Mouse (Mus musculus) kidney, postnatal 4 days (tissue): ENCODE measurements around the gene March6.

Experiments
- DNase-seq, 2 experiments: peaks; one replicate each; pipeline ENCODE4 v3.0.0; 2021; ENCODE audit warnings: mixed read lengths in 2 of 2

Gene March6

DNA sequence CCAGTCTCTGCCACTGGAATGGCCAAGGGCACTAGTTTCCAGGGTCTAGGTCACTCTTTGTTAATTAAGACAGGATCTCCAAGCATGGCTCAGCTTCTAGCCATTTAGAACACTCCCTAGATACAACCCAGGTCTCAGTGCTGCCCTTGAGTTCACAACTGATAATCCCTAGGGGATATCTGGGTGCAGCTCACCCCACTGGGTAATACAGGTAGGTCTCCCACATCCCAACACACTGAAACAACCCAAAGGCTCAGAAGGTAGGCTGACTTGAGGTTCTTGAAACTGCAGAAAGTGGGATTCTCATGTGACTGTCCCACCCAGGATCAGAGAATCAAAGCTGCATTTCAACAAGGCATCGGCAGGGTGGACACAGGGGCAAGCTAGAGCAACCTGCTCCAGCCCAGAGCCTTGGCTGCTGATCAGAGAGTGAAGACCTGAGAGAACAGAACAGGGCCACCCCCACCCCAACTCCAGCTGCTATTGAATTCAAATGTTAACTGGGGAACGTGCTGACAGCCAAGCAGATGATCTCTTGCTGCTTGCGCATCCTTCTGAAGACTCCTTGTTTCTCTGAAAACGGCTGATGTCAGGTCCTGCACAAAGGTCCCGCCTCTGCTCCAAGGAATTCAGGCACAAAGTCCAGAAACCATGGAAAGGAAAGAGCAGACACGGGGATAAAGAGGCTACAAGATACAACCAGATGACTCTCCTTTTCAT is 116.5 kb downstream of the March6 start:
- peak in 1 of 2 experiments; percentile 39 for DNase-seq

DNA sequence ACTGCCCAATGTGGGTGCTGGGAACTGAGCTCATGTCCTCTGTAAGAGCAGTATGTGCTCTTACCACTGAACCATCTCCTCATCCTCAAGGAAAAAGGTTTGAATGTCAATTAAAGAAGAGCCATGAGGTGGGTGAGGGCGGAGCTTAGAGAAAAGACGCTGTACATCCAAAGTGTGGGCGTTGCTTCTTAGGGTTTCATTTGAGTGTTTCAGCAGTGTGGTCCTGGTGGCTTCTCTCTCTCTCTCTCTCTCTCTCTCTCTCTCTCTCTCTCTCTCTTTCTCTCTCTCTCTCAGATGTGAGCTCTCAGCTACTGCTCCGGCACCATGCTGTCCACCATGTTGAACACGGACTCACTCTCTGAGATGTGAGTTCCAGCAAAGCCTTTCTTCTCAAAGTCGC is 117.2 kb downstream of the March6 start:
- no peak for DNase-seq

GRCm38 (mm10) chr15:31412933-31413332 is 117.9 kb downstream of the March6 start:
- DNase-seq = peak; percentile 54 to 70

DNA sequence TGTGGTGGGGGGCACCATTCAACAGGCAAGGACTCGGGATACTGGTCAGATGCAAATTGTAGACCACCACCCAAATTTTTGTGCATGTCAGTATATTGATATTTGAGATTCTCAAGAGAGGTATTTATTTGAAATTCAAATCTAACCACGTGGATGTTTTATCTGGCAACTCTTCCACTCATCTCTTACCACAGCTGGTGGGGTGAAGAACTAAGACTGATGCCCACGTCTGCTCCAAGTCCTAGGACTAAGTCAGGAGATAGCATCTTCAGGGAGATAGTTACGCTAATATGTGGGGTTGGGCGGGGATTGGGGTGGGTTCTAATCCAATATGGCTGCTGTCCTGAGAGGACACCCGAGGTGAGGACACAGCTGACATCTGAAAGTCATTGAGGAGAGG is 118.4 kb downstream of the March6 start:
- DNase-seq = no peak

- peak; percentile 50 to 70 for DNase-seq
These were observed 123.4 kb downstream of the March6 start for GRCm38 (mm10) chr15:31407490-31407889.

- no peak for DNase-seq
These were observed 124.0 kb downstream of the March6 start for GRCm38 (mm10) chr15:31406881-31407280.
